In genomic region chr6:65150703-65151102, GRCm38 (mm10) we compare ENCODE assay signal across 8 mouse cellular contexts. TPM values are rescaled to one million over a fixed set of nuclear protein-coding genes. Genes with fewer than 3 reads are reported as not detected.
DNase-seq lines count a peak whose midpoint lies in the region; ATAC-seq and TF ChIP-seq lines count a peak whose summit lies in the region.

No protein-coding gene starts in this region.

- no peak overlapping the region for H3K27ac ChIP-seq in heart, embryonic 14.5 days (replicated peaks in 1 of 2; ENCODE audit: control insufficient read depth in 1 of 2, insufficient read depth in 1 of 2, low read depth in 2 of 2, low read length in 2 of 2)
- H3K27ac ChIP-seq in hindbrain, embryonic 10.5 days: peak overlapping the region; percentile 67; the same call in 1 of the 2 replicates
- no peak overlapping the region for H3K27ac ChIP-seq in midbrain, embryonic 11.5 days (ENCODE audit: low read depth, low read length)
- H3K27ac ChIP-seq in layer of hippocampus, adult 2 months: no peak overlapping the region

- no peak for ATAC-seq in heart, embryonic 14.5 days (ENCODE audit: insufficient number of reproducible peaks, insufficient read depth, low FRiP score, low read depth)
- 0 out of 2 replicates have a peak, but pooled peaks have one; percentile 38 for ATAC-seq in midbrain, embryonic 11.5 days (ENCODE audit: low FRiP score)

- H3K27me3 ChIP-seq in heart, embryonic 14.5 days (ENCODE audit: control insufficient read depth, insufficient read depth, low read length): no peaks in the 10 kb centered on the region
- H3K27me3 ChIP-seq in hindbrain, embryonic 10.5 days (ENCODE audit: insufficient read depth, poor library complexity, severe bottlenecking): no peaks in the 10 kb centered on the region
- no peaks in the 10 kb centered on the region for H3K27me3 ChIP-seq in midbrain, embryonic 11.5 days (ENCODE audit: control insufficient read depth, insufficient read depth, low read length)

- H3K36me3 ChIP-seq in heart, embryonic 14.5 days (ENCODE audit: control insufficient read depth, insufficient read depth, low read length): no peaks in the 10 kb centered on the region
- H3K36me3 ChIP-seq in hindbrain, embryonic 10.5 days: no peaks in the 10 kb centered on the region
- no peaks in the 10 kb centered on the region for H3K36me3 ChIP-seq in midbrain, embryonic 11.5 days (ENCODE audit: control insufficient read depth, insufficient read depth, low read length)

- no peak for TF ChIP-seq CTCF in layer of hippocampus, adult 2 months (conservative IDR thresholded peaks at IDR 0.05)

- no peaks in the 10 kb centered on the region for H3K9me3 ChIP-seq in heart, embryonic 14.5 days (ENCODE audit: control insufficient read depth, low read length)
- H3K9me3 ChIP-seq in hindbrain, embryonic 10.5 days: no peaks in the 10 kb centered on the region
- H3K9me3 ChIP-seq in midbrain, embryonic 11.5 days (ENCODE audit: control insufficient read depth, low read length): no peaks in the 10 kb centered on the region

- H3K4me3 ChIP-seq in heart, embryonic 14.5 days (ENCODE audit: control insufficient read depth in 1 of 2, insufficient read depth in 1 of 2, low read depth in 1 of 2, low read length in 2 of 2): peak overlapping the region; percentile 20 to 23; a peak in 3 of 4 replicates
- peak overlapping the region; percentile 35 for H3K4me3 ChIP-seq in hindbrain, embryonic 10.5 days
- H3K4me3 ChIP-seq in midbrain, embryonic 11.5 days (ENCODE audit: low read depth, low read length): no peak overlapping the region
- H3K4me3 ChIP-seq in layer of hippocampus, adult 2 months: no peak overlapping the region

- H3K4me1 ChIP-seq in heart, embryonic 14.5 days (ENCODE audit: control insufficient read depth in 2 of 2, insufficient read depth in 2 of 2, low read length in 2 of 2): peaks cover 3% of the 10 kb centered on the region in 2 experiments; a peak in 1 of 4 replicates
- H3K4me1 ChIP-seq in hindbrain, embryonic 10.5 days (replicated peaks): peaks cover 6% of the 10 kb centered on the region
- no peaks in the 10 kb centered on the region for H3K4me1 ChIP-seq in midbrain, embryonic 11.5 days (ENCODE audit: control insufficient read depth, insufficient read depth, low read length)

- peak overlapping the region; percentile 62 for H3K4me2 ChIP-seq in heart, embryonic 14.5 days (ENCODE audit: low read length)
- H3K4me2 ChIP-seq in midbrain, embryonic 11.5 days: peak overlapping the region; percentile 31; the same call in 1 of the 2 replicates

- no peak for DNase-seq in heart, adult 8-10 months (ENCODE audit: low spot score)
- peak; percentile 8 for DNase-seq in cerebellum, adult 8-10 months
- peak; percentile 27 for DNase-seq in hindbrain, embryonic 10.5 days (ENCODE audit: low spot score)
- no peak for DNase-seq in midbrain, embryonic 11.5 days (ENCODE audit: low spot score, missing footprints)
- DNase-seq in adrenal gland, postnatal 25 days: no peak
- DNase-seq in layer of hippocampus, adult 2 months (ENCODE audit: low spot score in 2 of 2): no peak
- no peak for DNase-seq in spleen, adult 18-20 months

- peak overlapping the region; percentile 55 for H3K9ac ChIP-seq in heart, embryonic 14.5 days (ENCODE audit: low read length)
- peak overlapping the region; percentile 18; the same call in 1 of the 2 replicates for H3K9ac ChIP-seq in midbrain, embryonic 11.5 days (ENCODE audit: low read length)

- 11% methylated on average over 22 of the region's 22 CpGs for WGBS in heart, embryonic 14.5 days
- 4% methylated on average over 22 of the region's 22 CpGs for WGBS in hindbrain, embryonic 10.5 days
- 8% methylated on average over 22 of the region's 22 CpGs for whole genome bisulfite sequencing in midbrain, embryonic 11.5 days

RNA-seq across cellular contexts. Expression of gene Hpgds, which starts 6.0 kb away (rescaled TPM):
- 3.4 and 4.2 TPM in 2 replicates for polyA plus RNA-seq in heart, embryonic 14.5 days (2014; fragmentation: Nextera tagmentation; extraction: Ambion mirVana)
- total RNA-seq in heart, adult 8-10 months (2022): 1 to 10 TPM in 3 of 4 experiments, under 1 TPM in 1; 0.54 to 2.3 (median 1.3) TPM
- 7.2 and 10.6 TPM in 2 replicates for polyA plus RNA-seq in hindbrain, embryonic 10.5 days (2016; fragmentation: Nextera tagmentation; extraction: Ambion mirVana)
- 11.1 and 11.2 TPM in 2 replicates for polyA plus RNA-seq in midbrain, embryonic 11.5 days (2014; fragmentation: Nextera tagmentation; extraction: Ambion mirVana)
- 0.57 and 1.1 TPM in 2 replicates for total RNA-seq in adrenal gland, postnatal 25 days (2021)
- 1 to 10 TPM; 3.0 to 3.9 TPM for total RNA-seq in layer of hippocampus, adult 2 months (2021)

Comparison
In these comparisons a context has a peak if more than half of its experiments do, and no peak if none do; other contexts are left out.
1. H3K4me3 ChIP-seq: peak in heart, embryonic 14.5 days (2 of 2) and hindbrain, embryonic 10.5 days (single experiment); none in midbrain, embryonic 11.5 days (single experiment) and layer of hippocampus, adult 2 months (single experiment).
2. DNase-seq: peak in cerebellum, adult 8-10 months (single experiment) and hindbrain, embryonic 10.5 days (single experiment); none in heart, adult 8-10 months (single experiment), midbrain, embryonic 11.5 days (single experiment), adrenal gland, postnatal 25 days (single experiment), layer of hippocampus, adult 2 months (0 of 2) and spleen, adult 18-20 months (0 of 2).